Mouse (Mus musculus): ENCODE measurements at regions not wholly inside any gene's neighbourhood (a gene's known extent, or its start where the extent isn't known, plus 50 kb on each side); places are given as distances from the start of the nearest gene placed in this dataset.
A peak's percentile ranks its signal among the peaks of the same experiment; 100 is the strongest.

DNA sequence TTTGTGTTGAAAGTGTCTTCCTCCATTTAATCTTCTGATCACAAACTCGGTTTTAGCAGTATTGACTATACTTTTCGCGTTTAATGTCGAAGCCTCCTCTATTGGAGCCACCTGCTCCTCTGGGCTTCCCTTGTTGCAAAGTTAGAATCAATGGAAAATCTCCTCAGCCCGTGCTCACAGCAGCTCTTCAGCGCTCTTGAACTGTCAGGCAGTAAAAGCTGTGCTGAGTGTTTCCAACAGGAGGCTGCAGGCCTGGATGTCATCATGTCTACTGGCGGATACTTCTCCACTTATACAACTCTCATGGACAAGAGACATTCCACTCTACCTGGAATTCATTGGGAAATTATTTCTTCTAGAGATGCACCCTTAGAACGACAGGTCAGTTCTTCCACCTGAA, 380.4 kb upstream of the Crim1 start:
- no peak for DNase-seq (ENCODE audit: low spot score in 2 of 2)

DNA sequence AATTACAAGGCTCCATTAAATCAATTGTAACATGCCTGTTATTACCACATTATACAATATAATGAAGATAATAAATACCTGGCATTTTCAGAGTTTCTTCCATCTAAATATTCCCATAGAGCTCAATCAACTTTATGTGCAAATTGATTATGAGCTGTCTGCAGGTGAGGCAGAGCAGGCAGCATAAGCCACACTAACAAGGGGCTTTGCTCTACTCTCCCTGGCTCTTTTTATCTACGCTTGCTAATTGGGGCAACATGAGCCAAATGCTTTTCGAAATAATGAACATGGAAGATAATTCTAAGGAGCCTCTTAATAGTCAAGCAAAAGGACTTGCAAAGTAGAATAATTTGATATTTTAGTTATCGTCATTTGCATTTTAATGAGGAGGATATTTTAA, 356.1 kb upstream of the Crim1 start:
- no peak for DNase-seq (ENCODE audit: low spot score in 2 of 2)

DNA sequence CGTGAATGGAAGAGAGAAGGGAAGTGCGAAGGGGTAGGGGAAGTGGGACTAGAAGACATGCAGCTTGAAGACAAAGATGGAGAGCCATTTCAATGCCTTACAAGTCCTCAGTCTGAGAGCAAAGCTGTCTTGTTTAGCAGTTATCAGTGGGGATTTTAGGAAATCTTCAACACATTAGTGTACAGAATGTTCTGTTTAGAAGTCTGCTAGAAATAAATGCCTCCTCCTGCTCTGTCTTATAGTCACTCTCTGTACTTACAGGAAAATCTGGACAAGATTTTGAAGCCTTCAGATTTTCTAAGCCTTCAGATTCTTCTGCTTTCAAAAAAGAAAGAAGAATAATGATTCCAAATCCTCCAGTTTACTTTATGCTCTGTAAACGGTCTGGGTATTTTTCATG, 325.6 kb upstream of the Crim1 start:
- DNase-seq (ENCODE audit: low spot score in 2 of 2), result no peak

DNA sequence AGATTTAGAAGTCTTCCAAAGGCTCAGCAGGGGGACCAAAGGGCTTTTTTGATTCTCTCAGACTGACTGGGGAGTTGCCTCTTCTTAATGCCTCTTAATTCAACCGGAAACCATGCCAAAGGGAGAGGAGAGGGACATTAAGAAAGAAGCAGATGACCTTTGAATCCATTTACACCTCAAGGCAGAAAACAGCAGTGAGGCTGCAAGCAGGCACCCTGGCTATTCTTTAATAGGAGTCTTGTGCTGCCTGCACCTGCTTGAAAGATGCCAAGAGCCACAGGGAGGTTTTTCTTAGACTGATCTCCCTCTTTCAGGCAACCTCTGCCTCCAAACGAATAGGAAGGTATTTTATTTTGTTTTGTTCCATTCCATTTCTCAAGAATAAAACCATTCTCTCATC, 323.0 kb upstream of the Crim1 start:
- DNase-seq (ENCODE audit: low spot score in 2 of 2), result no peak

DNA sequence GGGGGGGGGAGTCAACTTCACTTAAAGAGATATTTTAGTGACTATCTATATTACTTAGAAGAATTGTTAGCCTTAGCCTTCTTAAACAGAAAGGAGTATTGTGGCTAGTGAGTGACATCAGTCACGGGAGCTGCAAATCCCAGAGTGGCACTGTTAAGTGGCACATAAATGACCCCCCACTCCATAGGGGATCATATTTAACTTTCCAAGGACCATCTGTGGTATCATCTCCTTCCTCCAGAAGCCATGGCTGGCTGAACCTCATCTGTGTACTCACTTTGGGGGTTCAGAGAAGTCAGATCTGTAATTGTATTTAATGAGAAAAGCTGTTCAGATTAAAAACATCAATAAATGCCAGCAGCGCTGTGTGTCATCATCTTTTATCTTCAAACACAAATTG, 314.9 kb upstream of the Crim1 start:
- DNase-seq (ENCODE audit: low spot score in 2 of 2), result no peak

DNA sequence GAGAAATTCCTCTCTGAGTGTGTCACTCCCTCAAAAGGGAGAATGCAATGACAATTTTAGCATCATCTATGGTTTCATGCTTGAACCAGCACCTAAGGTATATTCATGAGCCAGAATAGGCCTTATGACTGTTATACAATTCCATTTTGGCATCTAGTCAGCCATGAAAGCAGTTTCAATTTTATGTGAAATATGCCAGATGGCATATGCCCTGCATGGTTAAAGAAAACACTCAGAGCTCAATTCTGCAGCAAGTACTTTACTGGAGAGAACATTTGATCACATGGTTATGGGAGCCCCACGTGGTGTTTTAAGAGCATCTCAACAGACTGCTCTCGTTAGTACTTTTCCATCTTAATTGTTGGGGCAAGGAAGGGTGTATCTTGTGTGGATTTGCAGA, 310.9 kb upstream of the Crim1 start:
- no peak for DNase-seq (ENCODE audit: low spot score in 2 of 2)

DNA sequence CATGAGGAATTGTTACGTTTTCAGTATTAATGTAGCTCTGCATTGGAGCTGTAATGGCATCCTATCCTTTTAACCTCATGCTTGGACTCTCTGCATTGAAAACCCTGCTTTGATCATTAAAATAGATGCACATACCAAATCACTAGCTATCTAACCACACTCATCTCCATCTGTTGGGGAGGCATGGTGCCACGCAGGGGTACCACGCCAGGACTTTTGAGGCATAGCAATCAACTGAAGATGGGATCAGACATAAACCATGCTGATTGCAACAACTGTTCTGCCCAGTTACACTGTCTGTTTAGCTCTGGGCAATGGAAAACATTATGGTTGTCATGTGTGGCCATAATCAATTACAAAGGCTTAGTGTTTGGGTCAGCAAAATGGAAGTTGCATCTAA, 295.6 kb upstream of the Crim1 start:
- DNase-seq (ENCODE audit: low spot score in 2 of 2), result no peak

DNA sequence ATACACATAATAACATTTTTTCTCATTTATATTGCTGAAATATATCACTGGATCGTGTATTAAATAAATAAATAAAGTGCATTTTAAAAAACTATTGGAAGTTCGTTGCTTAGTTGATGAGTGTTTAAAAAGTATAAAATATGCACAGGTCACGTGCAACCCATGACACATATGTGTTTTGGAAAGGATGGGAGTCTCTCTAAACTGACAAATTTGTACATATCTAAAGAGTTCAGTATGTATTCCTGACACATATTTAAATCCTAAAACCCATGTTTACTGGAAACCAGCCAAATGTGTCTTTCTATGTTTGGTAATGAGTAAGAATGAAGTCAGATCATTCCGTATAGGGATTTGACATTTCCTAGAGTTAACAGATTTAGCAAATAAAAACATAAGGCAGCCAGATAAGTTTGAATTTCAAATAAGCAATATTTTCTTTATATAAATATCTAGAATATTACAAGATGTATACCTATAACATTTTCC, 286.0 kb upstream of the Crim1 start:
- no peak for DNase-seq (ENCODE audit: low spot score in 2 of 2)

DNA sequence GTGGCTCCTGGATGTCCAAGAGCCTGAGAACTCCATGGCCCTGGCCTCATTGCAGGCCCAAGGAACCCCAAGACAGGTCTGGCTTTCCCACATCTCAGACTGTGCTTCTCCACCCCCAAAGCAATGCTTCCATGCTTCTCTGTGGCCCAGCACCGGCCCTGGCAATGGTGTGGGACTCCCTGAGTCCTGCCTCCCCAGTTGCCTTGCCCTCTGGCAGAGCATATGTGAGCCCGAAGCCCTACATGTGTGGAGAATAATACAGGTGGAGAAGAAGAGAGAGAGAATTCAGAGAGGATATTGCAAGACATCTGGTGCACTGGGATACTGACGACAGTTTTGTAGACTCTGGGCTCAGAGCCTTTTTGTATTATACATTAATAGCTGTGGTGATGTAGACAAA, 269.8 kb upstream of the Crim1 start:
- no peak for DNase-seq (ENCODE audit: low spot score in 2 of 2)

DNA sequence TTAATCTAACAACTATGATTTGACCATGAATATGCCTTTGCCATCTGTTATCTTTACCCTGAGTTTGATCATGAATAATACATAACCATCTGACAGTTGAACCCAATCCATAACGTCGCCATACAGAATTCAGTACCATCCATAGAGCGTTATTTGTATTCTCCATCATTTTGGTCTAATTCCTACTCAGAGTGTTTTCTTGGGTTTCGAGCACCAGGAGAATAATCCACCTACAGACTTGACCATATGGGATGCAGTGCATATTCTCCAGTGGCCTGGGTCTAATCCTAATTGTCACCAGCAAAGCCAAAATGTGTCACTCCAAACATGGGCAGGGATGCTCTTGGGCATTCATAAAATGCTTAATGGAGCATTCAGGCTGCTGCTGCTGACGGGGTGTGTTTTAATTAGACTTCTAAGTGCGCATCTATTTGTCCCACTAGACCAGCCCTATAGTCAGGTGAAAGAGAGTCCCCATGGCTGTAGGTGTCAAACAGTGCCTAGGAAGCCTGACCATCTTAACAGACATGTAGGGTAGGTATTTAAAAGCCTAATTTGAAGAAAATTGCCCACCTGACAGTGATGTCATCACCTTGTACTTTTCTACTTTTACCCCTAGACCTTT, 269.0 kb upstream of the Crim1 start:
- DNase-seq (ENCODE audit: low spot score in 2 of 2), result no peak

DNA sequence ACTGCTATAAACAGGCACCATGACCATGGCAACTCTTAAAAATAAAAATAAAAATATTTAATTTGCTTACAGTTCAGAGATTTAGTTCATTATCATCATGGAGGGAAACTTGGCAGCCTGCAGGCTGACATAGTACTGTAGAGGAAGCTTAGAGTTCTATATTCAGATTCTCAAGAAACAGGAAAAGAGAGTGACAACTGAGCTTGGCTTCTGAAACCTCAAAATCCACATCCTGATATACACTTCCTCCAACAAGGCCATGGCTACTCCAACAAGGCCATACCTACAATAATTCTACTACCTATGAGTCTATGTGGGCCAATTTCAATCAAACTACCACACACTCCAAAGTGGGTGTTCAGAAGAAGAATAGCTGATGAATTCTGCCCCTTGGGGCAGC, 266.9 kb upstream of the Crim1 start:
- DNase-seq (ENCODE audit: low spot score in 2 of 2), result peak in 1 of 2 experiments; percentile 19

DNA sequence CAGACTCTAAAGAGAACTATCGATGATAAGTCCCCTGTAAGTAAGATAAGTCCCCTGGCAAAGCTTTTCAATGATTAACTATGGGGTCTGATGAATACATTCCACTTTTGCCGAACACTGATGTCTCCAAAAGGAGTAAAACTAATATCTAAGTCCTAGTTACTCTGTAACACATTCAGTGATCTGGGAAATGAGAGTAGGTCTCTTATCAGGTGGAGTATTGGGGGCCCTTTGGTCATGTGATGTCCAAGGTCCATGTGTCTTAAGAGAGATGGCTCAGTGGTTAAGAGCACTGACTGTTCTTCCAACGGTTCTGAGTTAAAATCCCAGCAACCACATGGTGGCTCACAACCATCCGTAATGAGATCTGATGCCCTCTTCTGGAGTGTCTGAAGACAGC, 242.0 kb upstream of the Crim1 start:
- DNase-seq (ENCODE audit: low spot score in 2 of 2), result no peak

DNA sequence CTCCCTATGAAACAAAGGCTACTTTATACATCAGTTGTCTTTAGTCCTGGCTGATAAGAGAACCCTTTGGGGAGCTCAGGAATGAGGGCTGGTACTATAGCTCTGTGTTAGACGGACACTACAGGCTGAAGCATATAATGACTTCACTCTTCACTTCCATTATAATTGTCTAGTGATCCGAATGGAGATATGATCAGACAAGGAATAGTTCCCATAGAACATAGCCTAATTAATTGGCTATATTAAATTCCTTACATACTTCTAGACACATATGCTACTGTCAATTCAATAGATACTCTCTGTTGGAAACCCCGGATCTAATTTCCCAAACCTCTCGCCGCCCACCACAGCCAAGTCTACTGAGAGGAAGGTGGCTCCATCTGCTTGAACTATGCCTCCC, 238.8 kb upstream of the Crim1 start:
- no peak for DNase-seq (ENCODE audit: low spot score in 2 of 2)

DNA sequence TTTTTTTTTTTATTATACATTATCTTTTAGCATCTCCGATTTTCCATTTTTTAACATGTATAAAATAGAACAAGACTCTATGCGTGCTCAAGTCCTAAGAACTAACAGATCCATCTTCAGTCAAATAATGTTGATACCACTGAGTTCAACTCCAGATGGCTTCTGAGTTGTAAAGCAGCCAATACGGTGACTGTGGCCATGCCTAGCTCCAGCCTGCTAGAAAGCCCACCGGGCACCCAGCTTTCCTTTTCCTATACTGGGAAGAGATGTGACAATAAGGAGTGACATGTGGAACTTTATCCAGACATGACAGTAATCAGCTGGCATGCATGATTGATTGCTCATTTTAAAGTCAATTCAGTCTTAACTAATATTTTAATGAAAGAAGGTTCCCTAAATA, 236.7 kb upstream of the Crim1 start:
- DNase-seq (ENCODE audit: low spot score in 2 of 2), result no peak

DNA sequence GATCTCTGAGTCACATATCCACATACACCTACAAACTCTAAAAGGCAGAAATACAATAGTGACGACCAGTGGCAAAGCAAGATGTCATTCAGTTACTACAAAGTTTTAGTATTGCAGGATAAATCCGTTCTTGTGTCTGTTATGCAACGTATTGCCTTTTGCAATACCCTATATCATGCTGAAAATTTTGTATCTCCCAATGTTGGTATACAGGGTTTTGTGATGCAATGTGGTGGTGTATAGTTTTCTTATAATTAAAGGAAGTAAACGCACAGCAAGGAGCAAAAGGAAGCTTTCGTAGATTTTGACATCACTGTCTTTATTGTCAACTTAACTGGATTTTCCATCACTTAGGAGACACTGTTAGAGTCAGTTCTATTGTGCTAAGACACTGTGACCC, 231.5 kb upstream of the Crim1 start:
- DNase-seq (ENCODE audit: low spot score in 2 of 2), result no peak

DNA sequence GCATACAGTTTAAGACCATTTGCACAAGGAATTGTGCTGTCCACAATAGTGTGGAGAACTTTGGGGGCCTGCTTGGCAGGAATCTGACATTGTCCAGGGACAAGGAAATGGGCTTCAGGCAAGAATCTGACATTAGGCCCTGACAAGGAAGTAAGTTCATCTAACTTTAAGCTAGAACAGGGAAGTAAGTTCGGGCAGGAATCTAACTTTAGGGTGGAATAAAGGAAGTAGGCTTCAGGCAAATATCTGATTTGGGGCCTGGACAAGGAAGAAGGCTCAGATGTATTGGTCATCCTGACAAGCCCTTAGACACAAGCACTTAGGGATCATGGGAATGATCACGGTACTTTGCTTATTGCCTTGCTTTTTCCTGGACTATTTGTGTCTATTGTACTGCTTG, 230.9 kb upstream of the Crim1 start:
- DNase-seq (ENCODE audit: low spot score in 2 of 2), result peak in 1 of 2 experiments; percentile 10

Measured in heart, adult 9 months (tissue).